Mouse (Mus musculus): ENCODE measurements around the gene Ppp1r14d.

The Ppp1r14d gene

GRCm38 (mm10) chr2:119171574-119171973, 58.1 kb downstream of the Ppp1r14d start:
- no peak for DNase-seq

- no peak for DNase-seq
Observed at GRCm38 (mm10) chr2:119170282-119170681, 59.4 kb downstream of the Ppp1r14d start.

All from kidney, adult 11 months (tissue).